ENCODE assay signal across 8 mouse cellular contexts in genomic region chr2:30063235-30063634, GRCm38 (mm10). TPM values are rescaled to one million over a fixed set of nuclear protein-coding genes. Genes with fewer than 3 reads are reported as not detected.
DNase-seq lines count a peak whose midpoint lies in the region; ATAC-seq and TF ChIP-seq lines count a peak whose summit lies in the region.

No protein-coding gene starts in this region.

- H3K4me3 ChIP-seq in cerebellum, adult 2 months (replicated peaks; ENCODE audit: insufficient read depth, low read depth, low read length), result peak overlapping the region; percentile 70
- peak overlapping the region; percentile 79 for H3K4me3 ChIP-seq in liver, embryonic 11.5 days (ENCODE audit: low read depth, low read length)

- no peak for TF ChIP-seq CTCF in cerebellum, adult 2 months (IDR thresholded peaks at IDR 0.05; ENCODE audit: borderline replicate concordance, insufficient read depth, low read depth, low read length)

- 44% methylated on average over 8 of the region's 8 CpGs for WGBS in cerebellum, adult 2 months
- WGBS in liver, embryonic 11.5 days, result 3% methylated on average over 8 of the region's 8 CpGs

- peaks cover 5% of the 10 kb centered on the region; the same call in 1 of the 2 replicates for H3K36me3 ChIP-seq in liver, embryonic 11.5 days (ENCODE audit: control insufficient read depth, insufficient read depth, low read length)

- peak overlapping the region; percentile 94 for H3K9ac ChIP-seq in liver, embryonic 11.5 days (ENCODE audit: low read depth, low read length)

- DNase-seq in cerebellum, adult 2 months, result no peak
- DNase-seq in cerebellum, adult 9-11 months, result no peak
- DNase-seq in 3T3-L1 (ENCODE audit: low read depth, low spot score), result peak; percentile 35
- no peak for DNase-seq in liver, embryonic 11.5 days (ENCODE audit: low spot score)
- DNase-seq in right cerebral cortex, postnatal 14 days, result no peak
- no peak for DNase-seq in spleen, postnatal 14 days (ENCODE audit: low spot score in 2 of 2)
- no peak for DNase-seq in embryo, embryonic 11 days

- no peaks in the 10 kb centered on the region for H3K4me1 ChIP-seq in cerebellum, adult 2 months (ENCODE audit: control insufficient read depth, insufficient read depth, low read length)
- H3K4me1 ChIP-seq in liver, embryonic 11.5 days (replicated peaks; ENCODE audit: control insufficient read depth, insufficient read depth, low read length), result peaks cover 29% of the 10 kb centered on the region

- H3K27me3 ChIP-seq in cerebellum, adult 2 months (ENCODE audit: control insufficient read depth, insufficient read depth, low read length), result no peaks in the 10 kb centered on the region
- no peaks in the 10 kb centered on the region for H3K27me3 ChIP-seq in liver, embryonic 11.5 days (replicated peaks; ENCODE audit: control insufficient read depth, insufficient read depth, low read length)

- no peak for TF ChIP-seq POLR2A in cerebellum, adult 2 months (IDR thresholded peaks at IDR 0.05; ENCODE audit: borderline replicate concordance, insufficient read depth, low read length)

- ATAC-seq in erythroblast, adult 5-6 weeks (replicated peaks; ENCODE audit: low FRiP score, poor library complexity, severe bottlenecking), result peak; percentile 17; the same call in 1 of the 2 replicates
- no peak for ATAC-seq in liver, embryonic 11.5 days (replicated peaks; ENCODE audit: low FRiP score)

- H3K27ac ChIP-seq in cerebellum, adult 2 months (ENCODE audit: insufficient read depth, low read length), result no peak overlapping the region
- H3K27ac ChIP-seq in liver, embryonic 11.5 days (ENCODE audit: low read depth, low read length), result peak overlapping the region; percentile 95

- no peaks in the 10 kb centered on the region for H3K9me3 ChIP-seq in liver, embryonic 11.5 days (ENCODE audit: control insufficient read depth, low read length)

- peak overlapping the region; percentile 98 for H3K4me2 ChIP-seq in liver, embryonic 11.5 days

RNA-seq across cellular contexts. Expression of gene Set, which starts 6.1 kb away (rescaled TPM):
- polyA plus RNA-seq in cerebellum, adult 2 months (2012; rRNA removed), result 138 and 159 TPM in 2 replicates
- total RNA-seq in erythroblast, adult 5-6 weeks (2015; ENCODE audit: low replicate concordance), result 50.0 and 56.0 TPM in 2 replicates
- total RNA-seq in erythroblast, adult 5-6 weeks (2017; ENCODE audit: low replicate concordance), result 143 and 233 TPM in 2 replicates
- 641 and 659 TPM in 2 replicates for polyA plus RNA-seq in liver, embryonic 11.5 days (2014; fragmentation: Nextera tagmentation; extraction: Ambion mirVana)

RNA-seq across cellular contexts. Expression of gene Pkn3, which starts 14.2 kb away (rescaled TPM):
- 2.4 TPM in 2 replicates for polyA plus RNA-seq in cerebellum, adult 2 months (2012; rRNA removed)
- 0.63 and 13.3 TPM in 2 replicates for total RNA-seq in erythroblast, adult 5-6 weeks (2015; ENCODE audit: low replicate concordance)
- total RNA-seq in erythroblast, adult 5-6 weeks (2017; ENCODE audit: low replicate concordance), result 0.68 and 3.3 TPM in 2 replicates
- polyA plus RNA-seq in liver, embryonic 11.5 days (2014; fragmentation: Nextera tagmentation; extraction: Ambion mirVana), result 9.6 and 10.2 TPM in 2 replicates

RNA-seq across cellular contexts. Expression of gene Wdr34, which starts 14.6 kb away (rescaled TPM):
- 25.2 and 25.6 TPM in 2 replicates for polyA plus RNA-seq in cerebellum, adult 2 months (2012; rRNA removed)
- total RNA-seq in erythroblast, adult 5-6 weeks (2015; ENCODE audit: low replicate concordance), result 3.5 and 4.6 TPM in 2 replicates
- 0.09 and 0.84 TPM in 2 replicates for total RNA-seq in erythroblast, adult 5-6 weeks (2017; ENCODE audit: low replicate concordance)
- 22.1 and 25.1 TPM in 2 replicates for polyA plus RNA-seq in liver, embryonic 11.5 days (2014; fragmentation: Nextera tagmentation; extraction: Ambion mirVana)

RNA-seq across cellular contexts. Expression of gene Zdhhc12, which starts 30.2 kb away (rescaled TPM):
- 14.4 and 15.5 TPM in 2 replicates for polyA plus RNA-seq in cerebellum, adult 2 months (2012; rRNA removed)
- total RNA-seq in erythroblast, adult 5-6 weeks (2015; ENCODE audit: low replicate concordance), result 7.9 TPM in 1 of 2 replicates, not detected in the other
- 0.85 and 2.9 TPM in 2 replicates for total RNA-seq in erythroblast, adult 5-6 weeks (2017; ENCODE audit: low replicate concordance)
- polyA plus RNA-seq in liver, embryonic 11.5 days (2014; fragmentation: Nextera tagmentation; extraction: Ambion mirVana), result 51.9 and 53.7 TPM in 2 replicates
